Mouse (Mus musculus) adrenal gland (tissue): ENCODE measurements around the gene Ifnar1.
"Not testable (repeated sequence)": the region's sequence is repeated elsewhere in the genome, so short reads cannot be mapped to it uniquely, and the experiment has no call there.

ENCODE experiments used
- intact Hi-C: fragments of 180-260 bp; cut with DNase I; formaldehyde crosslinking; loops from one replicate; pipeline ENCODE4 v1.15.1; 2025
- long read RNA-seq, 2 experiments: library from polyadenylated mRNA; unstranded; transcript quantifications; one replicate each; pipeline ENCODE4 v2.0.0; 2020; ENCODE audit warnings: borderline replicate concordance in 1 of 2; ENCODE audit not compliant: insufficient replicate concordance in 1 of 2

Ifnar1 gene
- long read RNA-seq, experiment 1, transcript Ifnar1-201 (11 exons, 3,909 nt), result major isoform, 10 of 16 reads
- long read RNA-seq, experiment 1, transcript Ifnar1-205 (2 exons, 2,234 nt), result minor isoform, 5 of 16 reads
- long read RNA-seq, experiment 1, partial matches to known transcripts, result 0 of 16 reads
- long read RNA-seq, experiment 1, other reads (novel, unspliced or antisense), result 1 of 16 reads
- long read RNA-seq, experiment 2, transcript Ifnar1-201 (11 exons, 3,909 nt), result major isoform, 15 of 22 reads
- long read RNA-seq, experiment 2, partial matches to known transcripts, result 2 of 22 reads
- long read RNA-seq, experiment 2, other reads (novel, unspliced or antisense), result 1 of 22 reads

DNA sequence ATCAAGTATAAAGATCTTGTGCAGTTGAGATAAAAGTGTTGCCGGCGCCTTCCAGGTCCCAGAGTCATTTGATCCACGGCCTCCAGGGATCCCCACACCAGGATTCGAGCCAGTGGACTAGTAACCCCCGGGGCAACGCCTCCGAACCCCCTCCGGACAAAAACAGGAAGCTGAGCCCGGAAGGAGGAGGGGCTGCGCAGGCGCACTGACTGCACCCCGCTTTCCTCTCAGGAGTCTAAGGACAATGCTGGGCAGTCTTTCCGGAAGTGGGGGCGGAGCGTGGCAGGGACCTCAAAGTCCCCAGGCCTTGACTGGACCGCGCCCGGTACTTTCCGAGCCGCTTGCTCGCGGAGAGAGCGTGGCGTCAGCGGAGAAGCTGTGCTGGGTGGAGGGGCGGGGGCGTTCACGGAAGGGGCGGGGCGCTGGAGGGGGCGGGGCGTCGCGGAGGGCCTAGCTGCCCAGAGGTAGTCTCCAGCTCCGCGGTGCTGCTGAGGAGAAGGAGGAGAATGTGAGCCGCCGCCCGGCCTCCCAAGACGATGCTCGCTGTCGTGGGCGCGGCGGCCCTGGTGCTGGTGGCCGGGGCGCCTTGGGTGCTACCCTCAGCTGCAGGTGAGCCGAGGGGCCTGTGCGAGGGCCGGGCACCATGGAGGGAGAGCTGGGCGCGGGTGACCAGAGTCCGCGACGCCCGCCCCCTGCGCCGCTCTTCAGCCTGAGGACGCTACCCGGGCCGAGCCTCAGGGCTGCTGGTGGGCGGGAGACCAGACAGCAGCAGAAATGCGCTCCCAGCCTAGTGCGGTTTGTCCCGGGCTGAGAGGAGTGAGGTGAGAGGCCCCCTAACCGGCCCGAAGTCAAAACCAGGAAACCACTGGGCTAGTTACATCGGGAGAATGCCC lies at the start of gene Ifnar1:
Gene Ifnar1 (plus strand): TSS at position 431 of the 893 bp plus-strand sequence.
- intact Hi-C loops, result no loop called here

DNA sequence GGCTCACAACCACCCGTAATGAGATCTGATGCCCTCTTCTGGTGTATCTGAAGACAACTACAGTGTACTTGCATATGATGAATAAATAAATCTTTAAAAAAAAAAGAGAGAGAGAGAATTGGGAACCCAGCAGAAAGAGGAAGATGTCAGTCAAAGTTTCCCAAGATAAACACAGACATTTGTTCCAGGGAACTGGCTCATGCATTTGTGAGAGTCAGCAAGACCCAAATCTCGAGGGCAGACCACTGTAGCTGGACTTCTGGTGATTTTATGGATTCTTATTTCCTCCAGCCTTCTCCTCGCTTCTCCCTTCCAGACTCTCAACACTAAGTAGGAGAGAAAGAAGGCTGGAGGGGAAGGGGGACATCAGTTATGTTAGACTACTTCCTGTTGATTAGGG lies 47.0 kb upstream of the Ifnar1 start:
- intact Hi-C loops, result no loop called here

DNA sequence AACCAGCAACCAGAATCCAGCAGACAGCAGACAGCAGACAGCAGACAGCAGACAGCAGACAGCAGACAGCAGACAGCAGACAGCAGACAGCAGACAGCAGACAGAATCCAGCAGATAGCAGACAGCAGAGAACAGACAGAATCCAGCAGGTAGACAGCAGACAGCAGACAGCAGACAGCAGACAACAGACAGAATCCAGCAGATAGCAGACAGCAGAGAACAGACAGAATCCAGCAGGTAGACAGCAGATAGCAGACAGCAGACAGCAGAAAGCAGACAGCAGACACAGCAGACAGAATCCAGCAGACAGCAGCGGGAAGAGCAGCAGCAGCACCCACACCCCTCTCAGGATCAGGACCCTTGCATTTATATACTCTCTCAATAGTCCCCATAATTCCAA lies 46.4 kb upstream of the Ifnar1 start:
- intact Hi-C loops, result not testable (repeated sequence)

DNA sequence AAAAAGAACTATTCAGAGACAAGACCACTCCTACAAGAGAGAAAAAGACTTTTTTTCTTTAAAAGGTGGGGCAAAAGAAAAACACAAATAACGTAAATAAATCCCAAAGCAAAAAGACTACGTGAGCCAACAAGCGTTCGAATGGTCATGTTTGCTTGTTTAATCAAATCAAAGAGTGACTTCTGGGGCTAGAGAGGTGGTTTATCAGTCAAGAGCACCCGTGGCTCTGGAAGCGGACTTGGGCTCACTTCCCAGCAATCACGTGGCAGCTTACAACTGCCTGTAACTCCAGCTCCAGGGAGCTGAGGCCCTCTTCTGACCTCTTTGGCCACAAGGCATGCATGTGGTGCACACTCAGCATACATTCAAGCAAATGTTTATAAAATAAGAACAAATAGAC lies 43.7 kb upstream of the Ifnar1 start:
- intact Hi-C loops, result loop anchor here (5.0 kb wide), 2 partner anchors 34 to 79 kb away; partner anchors contain the start of gene Il10rb

DNA sequence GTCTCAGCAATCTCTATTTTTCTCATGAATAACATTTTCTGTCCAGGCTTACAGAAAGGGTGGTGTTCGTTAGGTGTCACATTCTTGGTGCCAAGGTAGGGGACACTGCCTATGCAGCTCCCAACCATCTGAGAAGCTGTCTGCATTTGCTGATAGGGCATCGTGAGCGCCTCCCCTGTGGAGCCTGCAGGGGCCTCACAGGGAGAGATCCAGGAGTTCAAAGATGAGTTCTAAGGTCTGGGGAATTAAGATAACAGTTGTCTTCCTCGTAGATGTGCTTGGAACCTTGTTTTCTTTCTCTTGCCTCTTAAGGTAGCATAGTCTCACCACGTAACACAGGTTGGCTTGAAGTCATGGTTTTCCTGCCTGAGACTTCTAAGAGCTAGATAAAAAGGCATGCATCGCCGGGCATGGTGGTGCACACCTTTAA lies 43.2 kb upstream of the Ifnar1 start:
- intact Hi-C loops, result loop anchor here (5.0 kb wide), 2 partner anchors 35 to 80 kb away; partner anchors contain the start of gene Il10rb

DNA sequence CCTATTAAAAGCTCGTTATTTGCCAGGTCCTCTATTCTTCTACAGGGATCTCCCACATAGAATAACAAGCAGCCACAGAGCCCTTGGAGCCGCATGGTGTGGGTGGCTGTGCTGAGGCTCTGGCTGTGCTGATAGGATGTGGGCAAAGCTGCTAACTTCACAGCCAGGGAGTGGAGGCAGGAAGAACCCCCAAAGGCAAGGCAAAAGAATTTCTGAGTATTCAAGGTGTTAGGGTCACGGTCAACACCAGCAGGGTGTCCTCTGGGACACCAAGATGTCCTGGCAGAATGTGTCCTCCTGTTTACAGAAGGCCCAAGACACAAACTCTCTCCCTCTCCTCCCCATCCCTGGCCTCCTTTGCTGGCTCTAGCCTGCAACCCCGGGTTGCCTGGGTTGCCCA lies 42.6 kb upstream of the Ifnar1 start:
- intact Hi-C loops, result loop anchor here (5.0 kb wide), 2 partner anchors 35 to 80 kb away; partner anchors contain the start of gene Il10rb

DNA sequence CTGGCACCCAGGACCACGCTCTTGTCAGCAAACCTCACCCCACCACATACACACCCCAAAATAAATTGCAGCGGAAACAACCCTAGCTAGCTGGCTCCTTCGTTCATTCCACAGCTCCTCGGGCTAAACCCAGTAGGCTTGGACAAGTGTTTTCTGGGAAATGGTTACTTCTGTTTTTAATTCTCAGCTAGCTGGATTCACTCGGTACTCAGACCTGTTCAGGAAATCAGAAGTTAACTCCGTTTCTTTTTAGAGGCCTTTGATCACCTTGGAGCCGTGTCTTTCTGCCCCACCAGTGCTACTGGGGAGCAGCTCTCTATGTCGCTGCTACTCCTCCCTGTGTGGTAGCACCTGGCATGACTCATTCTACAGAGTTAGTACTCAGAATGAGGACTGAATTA lies 41.8 kb upstream of the Ifnar1 start:
- intact Hi-C loops, result loop anchor here (5.0 kb wide), 2 partner anchors 36 to 81 kb away; partner anchors contain the start of gene Il10rb

DNA sequence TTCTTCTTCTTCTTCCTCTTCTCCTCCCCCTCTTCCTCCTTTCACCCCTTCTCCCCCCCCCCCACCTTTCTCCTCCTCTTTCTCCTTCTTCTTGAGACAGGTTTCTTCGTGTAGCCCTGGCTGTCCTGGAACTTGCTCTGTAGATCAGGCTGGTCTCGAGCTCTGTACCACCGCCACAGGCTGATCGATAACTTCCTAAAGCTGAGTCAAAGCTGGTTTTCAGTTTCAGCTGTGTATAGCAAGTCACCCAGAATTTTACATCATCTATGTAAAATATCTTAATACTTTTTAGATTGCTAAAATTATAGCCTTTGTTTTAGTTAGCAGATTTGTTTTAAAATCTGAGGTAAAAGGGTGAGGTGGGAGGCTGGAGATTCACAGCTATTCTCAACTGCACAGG lies 40.2 kb upstream of the Ifnar1 start:
- intact Hi-C loops, result loop anchor here (5.0 kb wide), 2 partner anchors 38 to 83 kb away; partner anchors contain the start of gene Il10rb

DNA sequence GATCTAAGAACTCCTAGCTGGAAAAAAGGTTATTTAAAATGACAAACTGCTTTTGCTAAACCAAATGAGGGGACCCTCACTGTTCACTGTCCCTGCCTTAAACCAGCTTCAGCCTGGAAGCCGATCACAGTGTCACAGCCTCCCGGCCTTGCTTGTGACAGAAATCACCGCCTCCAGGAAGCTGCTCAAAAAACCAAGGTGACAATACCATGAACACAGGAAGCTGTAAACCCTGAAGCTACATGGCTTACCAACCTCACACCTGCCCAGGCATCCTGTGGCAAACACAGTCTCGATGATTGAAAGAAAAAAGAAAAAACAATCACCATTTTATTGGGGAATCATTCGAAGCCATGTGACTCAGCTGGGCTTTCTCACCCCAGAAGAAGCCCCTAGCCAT lies 39.5 kb upstream of the Ifnar1 start:
- intact Hi-C loops, result no loop called here

DNA sequence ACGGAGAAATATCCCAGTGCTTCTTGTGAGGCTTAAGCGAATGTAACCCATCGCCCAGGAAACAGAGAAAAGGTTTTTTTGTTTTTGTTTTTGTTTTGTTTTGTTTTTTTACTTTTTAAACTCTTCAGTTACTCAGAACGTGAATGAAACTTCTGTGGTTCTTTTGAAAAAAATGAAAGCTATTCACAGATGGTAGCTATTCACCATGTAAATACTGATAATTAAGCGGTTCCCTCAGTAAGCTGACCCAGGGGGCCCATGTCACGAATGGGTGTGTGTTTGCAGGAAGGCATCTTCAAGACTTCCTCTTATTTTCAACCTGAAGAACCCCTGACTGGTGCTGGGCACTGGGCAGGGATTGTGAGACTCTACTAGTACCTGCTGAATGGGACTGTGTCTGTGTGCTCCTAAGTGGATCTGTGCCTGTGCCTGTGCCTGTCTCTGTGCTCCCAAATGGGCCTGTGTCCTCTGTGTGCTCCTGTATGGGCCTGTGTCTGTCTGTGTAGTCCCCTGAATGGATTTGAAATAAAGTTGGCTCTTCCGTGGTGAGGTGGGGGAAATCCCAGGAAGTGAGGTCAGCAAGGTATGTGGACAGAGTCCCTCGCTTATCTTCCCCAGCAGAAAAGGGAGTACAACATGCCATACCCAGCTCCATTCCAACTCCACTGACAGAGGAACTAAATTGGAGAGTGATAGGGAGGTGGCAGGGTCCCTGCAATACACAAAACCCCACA lies 38.1 kb upstream of the Ifnar1 start:
- intact Hi-C loops, result no loop called here

DNA sequence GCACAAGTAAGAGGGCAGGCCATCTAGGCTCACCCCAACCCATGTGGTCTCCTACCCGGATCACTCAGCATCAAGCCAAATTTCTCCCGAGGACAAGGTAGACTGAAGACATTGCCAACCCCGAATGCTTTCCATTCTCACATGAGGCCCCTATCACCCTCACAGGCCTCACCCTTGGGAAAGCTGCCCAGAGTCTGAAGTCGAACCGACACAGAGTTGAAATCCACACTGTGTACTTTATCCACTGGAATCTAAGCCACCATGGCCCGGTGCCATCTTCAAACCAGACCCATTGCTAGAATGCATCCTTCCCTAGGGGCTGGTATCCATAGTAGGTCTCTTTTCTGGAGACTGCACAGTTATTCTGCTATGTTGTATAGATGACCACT lies 37.5 kb upstream of the Ifnar1 start:
- intact Hi-C loops, result no loop called here

DNA sequence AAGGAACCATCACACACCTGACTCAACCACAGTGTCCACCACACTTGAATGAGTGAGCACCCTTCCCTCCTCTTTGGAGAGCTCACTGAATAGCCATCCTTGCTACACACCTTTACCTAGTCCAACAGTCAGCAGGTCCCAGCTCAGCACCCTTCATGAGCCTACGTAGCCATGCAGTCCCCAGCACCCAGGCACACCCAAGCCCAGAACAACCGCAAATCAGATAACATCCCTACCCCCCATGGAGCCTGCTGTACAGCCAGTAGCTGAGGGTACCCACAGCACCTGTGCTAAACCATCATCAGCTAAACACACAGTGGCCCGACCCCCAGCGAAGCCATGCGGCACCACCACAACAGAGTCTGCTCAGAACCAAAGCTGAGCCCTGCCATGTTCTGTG lies 37.0 kb upstream of the Ifnar1 start:
- intact Hi-C loops, result no loop called here

DNA sequence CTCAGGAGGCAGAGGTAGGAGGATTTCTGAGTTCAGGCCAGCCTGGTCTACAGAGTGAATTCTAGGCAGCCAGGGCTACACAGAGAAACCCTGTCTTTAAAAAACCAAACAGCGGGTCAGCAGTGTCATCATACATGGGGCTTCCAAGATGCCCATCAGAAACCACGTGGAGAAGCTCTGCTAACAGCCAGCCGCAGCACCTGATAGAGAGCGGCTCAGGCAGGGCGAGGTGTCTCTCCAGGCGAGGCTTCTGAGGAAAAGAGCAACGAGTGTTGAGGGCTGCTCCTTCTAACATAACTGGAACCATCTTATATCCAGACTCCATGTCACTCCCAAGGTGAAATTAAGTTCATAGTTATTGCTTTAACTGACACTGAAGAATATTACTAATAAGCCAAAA lies 36.1 kb upstream of the Ifnar1 start:
- intact Hi-C loops, result no loop called here

DNA sequence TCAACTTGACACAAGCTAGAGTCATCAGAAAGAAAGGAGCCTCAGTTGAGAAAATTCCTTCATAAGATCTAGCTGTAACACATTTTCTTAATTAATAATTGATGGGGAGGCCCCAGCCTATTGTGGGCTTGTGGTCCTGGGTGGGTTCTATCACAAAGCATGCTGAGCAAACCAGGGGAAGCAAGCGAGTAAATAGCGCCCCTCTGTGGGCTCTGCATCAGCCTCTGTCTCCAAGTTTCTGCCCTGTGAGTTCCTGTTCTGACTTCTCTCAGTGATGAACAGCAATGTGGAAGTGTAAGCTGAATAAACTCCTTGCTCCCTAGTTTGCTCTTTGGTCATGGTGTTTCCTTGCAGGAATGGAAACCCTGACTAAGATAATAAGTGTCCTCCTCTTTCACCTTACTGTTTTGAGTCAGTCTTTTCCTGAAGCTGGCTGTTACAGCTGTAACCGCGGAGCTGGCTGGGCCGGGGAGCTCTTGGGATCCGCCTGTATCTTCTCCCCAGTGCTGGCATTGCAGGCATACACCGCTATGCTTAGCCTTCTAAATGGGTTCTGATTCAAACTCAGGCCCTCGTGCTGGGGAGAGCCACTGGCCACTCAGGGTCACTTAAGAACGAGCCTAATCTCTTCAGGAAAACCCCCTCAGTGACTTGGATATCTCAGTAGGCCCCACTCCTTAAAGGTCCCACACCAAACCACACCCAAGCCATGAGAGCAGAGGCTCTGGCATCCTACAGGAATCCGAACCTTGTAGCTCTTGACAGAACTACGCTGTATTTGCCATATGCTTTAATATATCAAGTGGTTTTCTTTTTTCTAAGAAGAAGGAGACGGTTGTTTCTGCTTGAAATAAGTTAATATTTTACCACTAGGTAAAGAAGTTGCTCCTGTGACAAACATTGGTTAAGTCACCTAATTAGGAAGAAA lies 34.6 kb upstream of the Ifnar1 start:
- intact Hi-C loops, result no loop called here

DNA sequence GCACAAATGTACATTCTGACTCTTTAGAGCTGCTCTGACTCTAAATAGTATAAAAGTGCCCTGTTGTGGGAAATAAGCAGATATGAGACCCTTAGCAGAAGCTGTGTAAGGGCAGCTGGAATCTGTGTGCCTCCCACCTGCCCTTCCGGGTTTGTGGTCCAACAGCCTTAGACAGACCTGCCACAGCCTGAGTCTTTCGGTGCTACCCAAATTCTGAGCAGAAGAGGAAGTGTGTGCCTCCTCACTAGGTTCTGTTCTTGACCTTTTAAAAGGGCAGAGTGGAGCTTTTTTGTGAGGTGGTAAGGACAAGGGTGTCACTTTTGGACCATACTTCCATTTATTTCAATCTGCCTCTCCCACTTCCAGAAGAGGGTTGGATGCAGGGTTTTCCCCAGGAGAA lies 33.1 kb upstream of the Ifnar1 start:
- intact Hi-C loops, result no loop called here

DNA sequence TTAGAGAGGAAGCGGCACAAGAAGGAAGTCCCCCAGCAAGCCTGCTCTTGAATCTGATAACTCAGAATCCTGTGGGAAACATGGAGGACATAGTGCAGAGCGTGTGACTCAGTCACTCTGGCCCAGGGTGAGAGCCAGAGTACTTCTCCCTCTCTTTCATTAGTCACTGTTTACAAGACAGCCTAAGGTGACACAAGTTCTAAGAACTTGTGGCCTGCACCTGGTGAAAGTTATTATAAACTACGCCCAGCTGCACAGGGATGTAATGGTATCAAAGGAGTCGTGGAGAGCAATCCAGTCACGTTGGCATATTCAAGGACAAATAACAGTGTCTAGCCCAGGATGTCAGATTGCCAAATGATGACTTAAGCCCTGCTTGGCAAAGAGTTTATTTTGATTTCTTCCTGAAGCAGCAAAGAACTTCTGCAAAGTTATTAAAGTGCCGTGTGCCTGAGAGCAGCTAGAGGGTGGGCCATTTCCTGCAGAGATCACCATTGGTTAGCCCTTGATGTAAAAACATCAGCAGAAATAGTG lies 32.6 kb upstream of the Ifnar1 start:
- intact Hi-C loops, result no loop called here

DNA sequence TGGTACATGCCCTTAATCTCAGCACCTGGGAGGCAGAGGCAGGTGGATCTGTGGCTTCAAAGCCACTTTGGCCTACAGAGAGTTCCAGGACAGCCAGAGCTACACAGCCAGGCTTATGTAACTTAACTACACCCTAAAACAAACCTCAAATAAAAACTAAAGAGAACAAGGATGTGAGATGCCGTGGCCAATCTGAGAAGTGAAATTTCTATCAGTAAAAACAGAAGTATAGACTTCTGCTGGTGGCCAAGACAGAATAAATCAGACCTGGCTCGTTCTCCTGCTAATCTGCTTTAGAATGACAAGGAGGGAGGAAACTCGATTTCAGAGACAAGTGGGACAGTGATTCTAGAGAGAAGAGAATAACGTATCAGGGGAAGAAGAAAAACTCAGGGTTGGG lies 29.2 kb upstream of the Ifnar1 start:
- intact Hi-C loops, result no loop called here

DNA sequence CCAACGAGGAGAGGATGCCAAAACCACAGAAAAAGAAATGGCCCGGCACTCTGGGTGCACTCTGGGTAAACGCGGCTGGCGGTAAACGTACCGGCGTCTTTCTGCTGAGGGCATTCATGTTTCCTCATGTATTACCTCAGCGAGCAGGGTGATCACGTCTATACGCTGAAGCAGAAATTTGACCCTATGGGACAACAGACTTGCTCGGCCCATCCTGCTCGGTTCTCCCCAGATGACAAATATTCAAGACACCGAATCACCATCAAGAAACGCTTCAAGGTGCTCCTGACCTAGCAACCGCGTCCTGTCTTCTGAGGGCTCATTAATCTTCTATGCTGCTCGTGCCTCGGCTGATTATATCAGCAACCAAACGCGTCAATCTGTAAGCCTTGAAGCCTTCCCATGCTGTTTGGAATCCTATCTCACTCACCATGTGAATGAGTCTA lies 26.7 kb upstream of the Ifnar1 start:
- intact Hi-C loops, result no loop called here

DNA sequence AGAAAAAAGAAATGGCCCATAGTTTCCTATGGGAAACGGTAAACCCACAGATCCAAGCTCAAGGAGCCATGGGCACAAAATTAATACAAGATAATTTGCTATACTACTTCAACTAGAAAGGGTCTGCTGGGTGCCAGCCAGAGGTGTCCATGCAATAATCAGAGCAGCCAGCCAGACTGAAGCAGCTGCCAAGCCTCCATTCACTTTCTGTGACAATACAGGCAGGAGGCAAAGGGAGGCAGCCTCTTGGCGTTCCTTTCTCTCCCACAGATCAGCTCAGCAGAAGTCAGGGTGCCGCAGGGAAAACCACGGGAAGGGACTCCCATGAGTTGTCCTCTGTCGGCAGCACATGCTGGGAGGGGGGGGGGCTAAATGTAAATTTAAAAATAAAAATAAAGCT lies 26.1 kb upstream of the Ifnar1 start:
- intact Hi-C loops, result no loop called here

DNA sequence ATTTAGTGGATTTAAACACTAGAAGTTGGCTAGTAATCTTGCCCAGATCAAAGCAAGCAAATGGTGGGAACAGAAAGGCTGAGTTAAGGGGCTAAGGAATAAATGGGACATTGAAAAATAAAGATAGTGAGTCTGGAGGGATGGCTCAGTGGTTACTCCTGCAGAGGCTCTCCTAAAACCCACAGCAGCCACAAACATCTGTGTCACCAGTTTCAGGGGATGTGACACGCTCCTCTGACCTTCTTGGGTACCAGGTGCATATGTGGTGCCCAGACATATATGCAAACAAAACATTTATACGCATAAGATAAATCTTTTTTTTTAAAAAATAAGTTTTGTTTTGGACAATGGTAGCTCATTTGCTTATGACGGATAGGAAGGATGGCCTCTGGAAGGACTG lies 25.6 kb upstream of the Ifnar1 start:
- intact Hi-C loops, result no loop called here
